Mouse (Mus musculus) regulatory T cell (primary cell): ENCODE results near the gene Il19.

Experiments
- in situ Hi-C: fragments of 300-600 bp; cut with MboI, MseI; formaldehyde crosslinking; loops from one replicate; pipeline ENCODE4 v1.15.1; 2025; ENCODE audit warnings: high pct_unique_total_duplicates

The Il19 gene

DNA sequence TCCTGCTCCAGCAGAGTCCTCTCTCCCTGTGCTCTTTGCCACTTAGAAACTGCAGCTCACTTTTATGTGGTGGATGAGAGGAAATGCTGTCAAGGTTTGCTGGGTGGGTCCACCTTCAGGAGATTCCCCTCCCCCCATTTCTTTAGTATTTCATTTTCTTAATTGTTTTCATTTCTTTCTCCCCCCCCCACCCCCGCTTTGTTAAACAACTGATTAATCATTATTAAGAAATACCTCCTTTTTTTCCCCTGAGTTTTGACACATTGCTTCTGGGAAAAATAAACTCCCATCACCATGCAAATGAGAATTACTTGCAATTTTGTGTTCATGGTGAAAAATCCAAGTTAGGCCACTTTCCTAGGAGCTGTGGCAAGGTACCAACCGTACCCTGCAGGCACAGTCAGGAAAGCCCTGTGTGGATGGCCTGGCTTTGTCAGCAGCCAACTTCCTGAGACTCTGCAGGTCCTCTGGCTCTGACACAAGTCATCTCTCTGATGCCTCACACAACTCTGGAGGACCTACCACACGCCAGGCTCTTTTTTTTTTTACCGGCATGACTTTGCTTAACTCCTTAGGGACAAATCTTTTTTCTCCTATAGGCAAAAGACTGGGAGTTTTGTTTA is at the start of gene Il19:
TSS of gene Il19 (minus strand) at position 51 of the 623 bp plus-strand sequence.
- in situ Hi-C loops = no loop called here

DNA sequence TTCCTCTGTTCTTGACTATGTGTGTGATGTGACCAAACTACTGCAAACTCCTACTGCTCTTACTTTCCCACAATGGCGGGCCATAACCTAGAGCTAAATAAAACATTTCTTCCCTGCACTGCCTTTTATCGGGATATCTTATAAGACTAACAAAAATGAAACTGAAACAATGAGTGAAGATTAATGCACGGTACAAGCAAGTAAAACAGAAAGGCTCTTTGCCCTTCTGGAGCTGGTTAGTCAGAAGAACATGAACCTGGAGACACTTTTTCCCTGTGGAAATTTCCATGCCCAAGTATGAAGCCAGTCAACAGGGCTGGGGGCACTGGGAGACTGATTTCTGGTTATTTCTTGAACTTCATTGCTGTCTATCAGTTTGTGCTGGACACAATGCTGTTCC is 49.4 kb upstream of the Il19 start:
- in situ Hi-C loops = loop anchor here (5.0 kb wide), 1 partner anchor 68 kb away; no protein-coding TSS in a partner anchor

DNA sequence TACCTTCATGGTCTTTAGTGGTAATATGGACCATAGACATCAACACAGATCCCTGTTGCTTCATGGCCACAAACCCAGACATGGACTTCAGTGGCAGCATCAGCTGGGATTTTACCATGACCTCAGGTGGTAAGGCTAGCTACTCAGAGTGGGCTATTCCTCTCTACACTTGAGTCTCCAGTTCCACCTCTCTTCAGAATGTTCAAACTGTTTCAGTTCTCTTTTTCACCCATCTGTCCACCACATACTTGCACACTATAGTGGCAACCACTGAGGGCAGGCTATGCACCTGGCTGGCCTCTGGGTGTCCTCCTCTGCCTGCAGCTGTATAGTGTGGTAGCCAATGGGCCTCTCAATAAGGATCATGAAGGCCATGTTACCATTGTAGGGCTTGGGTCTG is 47.5 kb upstream of the Il19 start:
- in situ Hi-C loops = loop anchor here (5.0 kb wide), 1 partner anchor 70 kb away; no protein-coding TSS in a partner anchor

DNA sequence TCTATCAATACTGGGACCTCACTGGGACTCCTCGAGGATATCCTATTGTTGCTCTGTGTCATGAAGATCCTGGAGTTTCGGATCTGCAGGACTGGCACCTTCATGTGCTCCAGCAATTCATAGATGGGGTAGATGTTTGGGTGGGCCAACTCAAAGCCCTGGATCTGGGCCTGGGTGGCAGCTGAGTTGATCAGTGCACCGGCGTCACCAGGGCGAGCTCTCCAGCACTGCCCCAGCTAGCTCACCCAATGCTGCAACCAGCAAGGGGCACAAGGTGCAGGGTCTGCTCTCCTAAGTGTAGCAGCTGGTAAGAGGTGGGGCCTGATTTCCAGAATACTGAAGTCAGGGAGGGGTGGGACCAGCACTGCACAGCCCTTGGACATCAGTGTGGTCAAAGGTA is 47.1 kb upstream of the Il19 start:
- in situ Hi-C loops = loop anchor here (5.0 kb wide), 1 partner anchor 70 kb away; no protein-coding TSS in a partner anchor

DNA sequence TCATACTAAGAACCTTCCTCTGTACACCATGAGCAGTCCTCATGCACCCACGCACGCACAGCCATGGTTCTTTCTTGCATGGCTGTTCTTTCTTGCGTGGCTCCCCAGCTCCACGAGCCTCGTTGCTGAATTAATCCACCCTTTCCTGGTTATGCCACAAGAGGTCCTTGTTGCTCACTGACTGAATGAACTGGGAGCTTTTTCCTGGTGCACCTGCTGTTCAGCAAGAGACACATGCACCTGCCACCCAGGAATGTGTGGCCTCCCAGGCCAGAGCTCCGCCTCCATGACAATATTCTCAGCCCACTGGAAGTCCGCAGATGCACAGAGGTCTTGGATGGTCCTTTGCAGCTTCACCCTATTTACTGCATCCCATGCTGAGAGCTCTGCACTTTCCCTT is 44.5 kb upstream of the Il19 start:
- in situ Hi-C loops = no loop called here

DNA sequence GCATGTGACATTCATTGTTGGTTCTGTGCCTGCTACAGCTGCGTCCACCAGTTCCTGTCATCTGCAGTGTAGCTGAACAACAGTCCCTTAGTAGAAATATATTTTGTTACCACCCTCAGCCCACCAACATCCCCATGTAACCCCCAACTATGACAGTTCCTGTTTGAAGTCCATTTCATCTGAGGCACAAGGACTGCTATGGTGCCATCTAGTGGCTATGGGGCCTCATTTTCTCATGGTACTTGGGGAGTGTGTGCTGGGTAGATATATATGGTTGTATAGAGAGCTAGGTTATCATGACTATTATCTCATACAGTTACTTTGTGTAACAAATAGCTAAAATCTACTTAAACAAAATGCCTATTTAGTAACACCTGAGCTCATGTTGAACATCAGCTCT is 39.5 kb upstream of the Il19 start:
- in situ Hi-C loops = no loop called here

DNA sequence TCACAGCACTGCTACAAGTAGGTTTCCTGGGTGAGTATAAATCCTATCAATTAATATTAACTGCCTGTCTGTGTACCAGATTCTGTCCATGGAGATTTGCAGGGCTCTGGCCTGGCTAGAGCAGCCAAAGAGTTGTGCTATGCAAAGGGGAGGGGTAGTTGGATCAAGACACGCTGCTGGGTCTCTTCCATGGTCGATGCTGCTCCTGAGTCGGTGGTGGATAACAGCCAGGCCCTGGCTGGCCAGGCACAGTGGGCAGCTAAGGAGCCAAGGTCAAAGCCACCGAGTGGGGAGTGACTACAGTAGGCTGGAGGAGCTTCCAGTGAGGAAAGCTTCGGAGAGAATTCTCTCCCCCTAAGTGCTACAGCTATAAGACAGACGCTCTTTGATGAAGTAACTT is 24.0 kb upstream of the Il19 start:
- in situ Hi-C loops = no loop called here

DNA sequence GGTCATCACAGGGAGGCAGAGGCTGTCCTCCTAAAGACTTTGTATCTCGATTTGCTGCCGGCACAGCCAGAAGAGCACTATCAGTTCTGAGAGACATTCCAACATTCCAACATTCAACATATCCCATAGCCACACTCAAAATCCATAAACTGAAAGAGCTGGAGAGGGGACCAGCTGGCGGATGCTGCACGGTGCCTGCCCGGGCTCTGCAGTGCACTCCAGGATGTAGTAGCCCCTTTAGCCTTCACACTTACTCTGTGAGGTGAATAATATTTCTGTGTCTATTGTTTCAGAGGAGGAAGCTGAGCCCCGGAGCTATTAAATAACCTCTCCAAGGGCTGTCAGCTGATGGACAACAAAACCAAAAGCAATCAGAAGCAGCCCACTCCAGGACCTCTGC is 7.0 kb upstream of the Il19 start:
- in situ Hi-C loops = no loop called here

DNA sequence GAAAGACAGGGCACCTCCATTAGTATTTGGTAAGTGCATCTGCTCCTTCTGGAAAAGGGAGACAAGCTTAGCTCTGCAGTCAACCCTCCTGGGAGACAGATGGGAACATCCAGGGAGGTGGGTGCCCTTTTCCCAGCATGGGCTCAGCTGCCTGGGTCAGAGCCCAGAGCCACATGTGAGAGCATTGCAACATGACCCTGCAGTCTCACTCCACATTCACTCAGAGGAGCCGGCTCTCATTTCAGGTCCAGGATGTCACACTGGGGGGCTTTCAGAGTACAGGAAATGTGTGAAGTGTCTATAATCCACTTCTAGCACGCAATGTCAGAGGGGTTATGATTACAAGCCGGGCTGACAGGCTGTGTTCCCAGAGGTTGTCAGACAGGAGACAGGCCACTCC is 1.9 kb upstream of the Il19 start:
- in situ Hi-C loops = no loop called here

DNA sequence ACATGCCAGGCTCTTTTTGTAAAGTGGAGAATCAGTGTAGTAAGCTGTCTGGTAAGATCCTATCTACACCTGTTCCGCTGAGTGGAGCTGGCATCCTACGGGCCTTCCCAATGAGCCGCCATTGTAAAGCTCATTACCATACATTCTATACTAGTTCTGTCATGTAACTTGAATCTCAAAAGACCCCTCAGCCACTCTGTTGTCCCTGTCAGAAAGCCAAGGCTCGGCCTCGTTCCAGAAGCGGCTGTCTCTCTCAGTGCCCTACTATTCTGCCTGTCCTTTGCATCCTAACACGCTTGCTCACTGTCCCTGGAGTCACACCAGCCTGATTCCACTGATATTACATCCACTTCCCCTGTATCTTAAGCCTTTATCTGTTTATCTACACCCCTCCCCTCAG is 1.7 kb downstream of the Il19 start:
- in situ Hi-C loops = no loop called here

DNA sequence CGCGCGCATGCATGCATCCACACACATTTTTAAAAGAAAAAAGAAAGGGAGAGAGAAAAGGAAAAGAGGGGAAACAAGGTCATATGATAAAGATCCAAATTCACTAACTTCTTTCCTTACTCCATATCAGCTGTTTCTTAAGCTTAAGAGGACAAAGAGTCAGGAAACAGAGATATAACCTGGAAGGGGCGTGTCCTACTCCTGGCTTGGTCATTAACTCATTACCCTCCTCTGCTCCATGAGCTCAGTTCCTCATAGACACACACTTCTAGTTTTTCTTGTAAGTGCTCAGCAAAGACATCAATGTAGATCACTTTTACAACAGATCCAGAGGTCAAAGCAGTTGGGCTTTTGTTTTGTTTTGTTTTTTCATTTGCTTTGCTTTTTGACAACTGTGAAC is 2.7 kb downstream of the Il19 start:
- in situ Hi-C loops = no loop called here

DNA sequence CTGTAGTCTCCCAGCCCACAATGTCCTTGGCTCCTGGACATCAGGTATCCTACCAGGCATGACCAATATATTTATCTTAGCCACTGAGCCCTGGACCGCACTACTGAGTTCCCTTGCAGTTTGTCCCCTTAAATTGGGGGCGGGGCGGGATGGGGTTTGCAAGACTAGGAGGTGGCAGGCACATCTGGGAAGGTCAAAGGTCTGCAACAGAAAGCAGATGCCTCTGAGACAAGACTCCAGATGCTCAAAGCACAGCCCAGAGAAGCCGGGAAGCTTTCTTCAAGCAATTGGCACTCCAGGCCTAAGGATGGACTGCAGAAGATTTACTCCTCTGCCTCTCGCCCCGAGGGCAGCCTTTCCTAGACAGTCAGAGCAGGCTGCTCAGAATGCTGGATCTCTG is 3.6 kb downstream of the Il19 start:
- in situ Hi-C loops = no loop called here

DNA sequence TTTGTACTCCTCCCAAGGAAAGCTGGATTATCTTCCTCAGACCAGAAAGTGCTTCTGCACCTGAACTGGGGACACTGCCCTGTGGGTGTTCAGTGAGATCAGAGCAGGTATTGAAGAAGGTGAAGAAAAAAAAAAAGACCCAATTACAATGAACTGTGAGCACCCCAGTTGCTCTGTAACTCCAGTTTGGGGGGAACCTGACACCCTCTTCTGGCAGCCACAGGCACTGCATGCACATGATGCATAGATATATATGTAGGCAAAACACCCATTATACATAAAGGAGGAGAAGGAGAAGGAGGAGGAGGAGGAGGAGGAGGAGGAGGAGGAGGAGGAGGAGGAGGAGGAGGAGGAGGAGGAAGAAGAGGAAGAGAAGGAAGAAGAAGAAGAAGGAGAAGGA is 13.4 kb downstream of the Il19 start:
- in situ Hi-C loops = no loop called here

DNA sequence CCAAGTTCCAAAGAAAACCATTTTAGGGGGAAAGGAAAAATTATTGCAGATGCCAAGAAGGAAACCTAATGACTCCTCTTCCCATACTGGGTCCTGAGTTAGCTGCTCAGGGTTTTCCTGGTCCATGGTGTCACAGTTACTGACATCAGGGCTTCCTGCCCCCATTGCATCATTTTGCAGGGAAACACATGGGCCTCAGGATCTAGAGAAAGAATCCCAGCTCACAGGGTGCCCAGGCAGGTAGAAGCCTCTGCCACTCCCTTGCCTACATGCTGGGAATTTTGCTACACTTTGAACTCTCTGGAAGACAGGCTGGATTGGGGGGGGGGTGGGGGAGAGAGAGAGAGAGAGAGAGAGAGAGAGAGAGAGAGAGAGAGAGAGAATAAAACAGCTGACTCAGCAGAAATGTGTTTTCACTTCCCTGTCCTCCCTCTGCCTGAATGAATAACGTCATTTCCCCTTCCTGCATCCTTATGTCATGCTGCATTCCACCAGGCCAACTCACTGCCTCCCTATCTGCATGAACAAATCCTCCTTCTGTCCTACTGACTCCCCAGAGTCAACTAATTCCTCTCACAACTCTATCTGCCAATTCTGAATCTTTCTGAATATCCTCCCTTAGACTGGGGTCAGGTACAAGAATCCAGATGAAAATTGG is 21.5 kb downstream of the Il19 start:
- in situ Hi-C loops = no loop called here

DNA sequence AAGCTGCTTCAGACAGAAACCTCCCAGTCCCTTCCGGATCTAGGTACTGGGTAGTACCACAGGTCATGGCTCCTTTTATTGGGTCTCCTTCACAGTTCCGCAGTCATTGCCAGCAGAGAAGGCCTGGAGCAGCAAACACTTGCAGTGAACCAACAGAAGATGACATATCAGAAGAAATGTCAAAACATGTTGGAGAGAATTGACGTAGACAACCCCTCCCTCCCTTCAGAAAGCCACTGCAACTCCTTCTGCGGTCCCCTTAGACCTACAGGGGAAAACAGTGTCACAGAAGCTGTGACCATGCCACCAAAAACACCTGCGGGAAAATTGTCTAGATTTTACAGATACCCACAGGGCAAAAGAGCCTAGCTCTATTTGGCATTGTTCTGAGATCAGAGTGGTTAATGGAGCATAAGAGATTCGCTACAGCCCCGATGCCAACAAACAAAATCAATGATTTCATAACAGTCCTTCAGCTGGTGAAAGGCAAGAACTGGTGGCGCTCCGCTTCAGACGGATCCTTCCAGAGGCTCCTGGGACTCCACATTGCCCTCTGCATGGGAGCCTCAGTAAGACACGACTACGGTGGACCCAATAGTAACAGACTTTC is 28.4 kb downstream of the Il19 start, which contains the start of gene Il20:
TSS of gene Il20 (minus strand) at position 51 of the 610 bp plus-strand sequence.
- in situ Hi-C loops = no loop called here

DNA sequence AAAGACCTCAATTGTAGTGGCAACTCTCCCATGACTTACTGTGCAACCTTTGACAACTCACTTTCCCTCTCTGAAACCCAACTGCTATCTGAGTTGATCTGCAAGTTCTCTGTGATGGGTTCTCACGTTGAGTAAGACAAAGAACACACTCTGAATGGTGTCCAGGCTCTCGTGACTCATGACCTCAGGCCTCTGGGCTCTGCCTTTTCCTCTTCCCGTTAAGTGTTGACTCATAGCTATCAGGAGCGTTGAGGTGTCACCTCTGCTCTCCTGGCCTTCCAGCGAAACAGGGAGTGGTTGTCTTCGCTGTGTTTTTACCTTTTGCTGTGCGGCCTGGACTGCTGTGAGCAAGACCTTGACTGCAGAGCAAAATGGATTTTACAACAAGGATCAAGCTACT is 37.4 kb downstream of the Il19 start:
- in situ Hi-C loops = no loop called here

DNA sequence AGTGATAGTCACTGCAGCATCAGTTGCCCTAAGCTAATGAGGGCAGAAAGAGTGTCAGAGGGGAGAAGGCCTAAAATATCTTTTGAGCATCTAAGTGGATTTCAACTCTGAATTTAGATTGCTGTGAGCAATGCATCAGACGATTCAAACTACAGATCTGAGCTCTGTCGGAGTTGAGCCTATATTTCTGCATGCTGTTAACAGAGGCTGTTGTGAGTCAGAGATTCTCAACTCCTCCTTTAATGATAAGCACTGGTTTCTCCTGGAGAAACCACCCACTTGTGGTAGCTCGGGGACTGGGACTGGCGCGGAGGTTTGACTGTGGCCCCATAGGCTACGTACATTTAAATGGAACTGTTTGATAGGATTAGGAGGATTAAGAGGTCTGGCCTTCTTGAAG is 45.4 kb downstream of the Il19 start:
- in situ Hi-C loops = no loop called here

DNA sequence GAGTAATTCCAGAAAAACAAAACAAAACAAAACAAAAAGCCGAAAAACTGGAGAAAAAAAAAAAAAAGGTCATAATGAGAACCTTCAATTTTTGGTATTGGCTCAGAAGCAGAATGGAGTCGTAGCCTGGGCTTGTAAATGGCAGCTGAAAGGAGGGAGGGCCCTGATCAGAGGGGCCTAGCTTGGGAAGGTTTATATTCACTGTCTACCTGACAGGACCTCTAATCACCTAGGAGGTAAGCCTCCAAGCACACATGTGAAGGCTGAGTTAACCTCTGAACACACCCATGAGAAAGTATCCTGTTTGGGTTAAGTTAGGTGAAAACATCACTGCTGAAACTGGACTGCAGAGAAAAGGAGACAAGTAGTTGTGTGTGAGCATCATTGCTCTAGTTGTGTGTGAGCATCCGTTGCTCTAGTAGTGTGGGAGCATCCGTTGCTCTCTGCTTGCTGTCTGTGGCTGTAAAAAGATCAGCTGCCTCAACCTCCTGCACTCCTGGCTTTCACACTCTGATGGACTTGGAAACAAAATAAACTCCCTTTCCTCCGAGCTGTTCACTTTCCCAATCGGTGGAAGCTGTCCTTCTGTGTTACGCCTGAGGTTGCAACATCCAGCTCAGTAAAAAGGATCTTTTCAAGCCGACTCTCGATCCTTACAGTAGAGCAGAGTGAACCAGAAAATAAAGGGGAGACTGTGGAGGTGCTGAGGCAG is 46.4 kb downstream of the Il19 start:
- in situ Hi-C loops = no loop called here

DNA sequence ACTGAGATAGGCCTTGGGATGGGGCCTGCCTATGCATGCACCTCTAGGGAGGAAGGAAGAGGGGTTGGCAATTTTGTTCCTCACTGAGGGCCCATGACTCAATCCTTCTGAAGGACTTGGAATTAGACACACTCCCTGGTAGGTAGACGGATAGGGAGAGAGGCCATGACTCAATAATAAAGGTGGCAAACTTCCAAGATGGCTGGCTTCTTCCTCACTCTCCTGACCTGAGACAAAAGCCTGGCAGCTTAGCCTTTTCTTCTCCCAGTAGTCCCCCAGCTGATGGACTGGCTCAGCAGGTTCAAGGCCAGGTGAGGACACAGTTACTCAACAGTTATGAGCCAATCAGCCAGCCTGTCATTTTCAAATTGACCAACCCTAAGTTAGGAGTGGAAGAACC is 47.5 kb downstream of the Il19 start:
- in situ Hi-C loops = no loop called here

DNA sequence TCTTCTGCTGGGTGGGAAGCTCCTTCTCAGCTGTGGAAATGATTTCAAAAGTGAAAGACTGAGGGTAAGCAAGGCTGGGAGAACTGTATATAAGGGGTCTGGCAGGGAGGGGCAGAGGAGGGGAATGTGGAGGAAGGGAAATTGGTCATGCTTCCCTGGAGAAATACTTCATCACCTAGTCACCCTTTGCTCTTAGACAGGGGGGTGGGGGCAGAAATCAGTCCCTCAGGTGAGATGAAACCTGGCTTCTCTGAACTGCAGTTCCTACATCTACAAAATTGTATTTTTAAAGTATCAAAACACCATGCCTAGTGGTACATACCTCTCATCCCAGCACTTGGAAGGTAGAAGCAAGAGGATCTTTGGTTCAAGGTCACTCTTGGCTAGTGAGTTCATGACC is 52.6 kb downstream of the Il19 start, which contains the start of gene Il24:
TSS of gene Il24 (minus strand) at position 101 of the 400 bp plus-strand sequence.
- in situ Hi-C loops = loop anchor here (5.0 to 10.0 kb wide), 2 partner anchors 85 to 1097 kb away; no protein-coding TSS in a partner anchor

DNA sequence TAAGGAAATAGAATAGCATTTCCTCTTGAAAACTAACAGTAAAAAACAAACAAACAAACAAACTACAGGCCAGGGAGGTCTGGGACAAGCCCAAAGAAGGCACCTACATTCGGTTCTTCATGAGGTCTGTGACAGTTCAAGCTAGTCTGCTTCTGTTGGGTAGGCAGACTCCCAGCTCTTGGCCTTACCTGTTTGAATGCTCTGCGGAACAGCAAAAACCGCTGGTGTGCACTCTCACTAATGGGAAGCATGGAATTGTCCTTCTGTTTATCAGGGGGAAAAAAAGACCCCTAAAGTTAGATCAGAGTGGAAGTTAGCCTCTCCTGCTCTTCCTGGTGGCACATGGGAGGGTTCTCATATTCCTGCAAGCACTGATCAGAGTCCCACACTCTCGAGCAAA is 56.8 kb downstream of the Il19 start:
- in situ Hi-C loops = loop anchor here (5.0 to 10.0 kb wide), 2 partner anchors 174 to 1102 kb away; no protein-coding TSS in a partner anchor
